Mouse (Mus musculus) ovary, postnatal 10 days (tissue): ENCODE results near the gene Fem1a.

Experiments
- DNase-seq: peaks from one replicate; pipeline ENCODE4 v3.0.0; 2022; ENCODE audit warnings: low spot score

Fem1a gene

DNA sequence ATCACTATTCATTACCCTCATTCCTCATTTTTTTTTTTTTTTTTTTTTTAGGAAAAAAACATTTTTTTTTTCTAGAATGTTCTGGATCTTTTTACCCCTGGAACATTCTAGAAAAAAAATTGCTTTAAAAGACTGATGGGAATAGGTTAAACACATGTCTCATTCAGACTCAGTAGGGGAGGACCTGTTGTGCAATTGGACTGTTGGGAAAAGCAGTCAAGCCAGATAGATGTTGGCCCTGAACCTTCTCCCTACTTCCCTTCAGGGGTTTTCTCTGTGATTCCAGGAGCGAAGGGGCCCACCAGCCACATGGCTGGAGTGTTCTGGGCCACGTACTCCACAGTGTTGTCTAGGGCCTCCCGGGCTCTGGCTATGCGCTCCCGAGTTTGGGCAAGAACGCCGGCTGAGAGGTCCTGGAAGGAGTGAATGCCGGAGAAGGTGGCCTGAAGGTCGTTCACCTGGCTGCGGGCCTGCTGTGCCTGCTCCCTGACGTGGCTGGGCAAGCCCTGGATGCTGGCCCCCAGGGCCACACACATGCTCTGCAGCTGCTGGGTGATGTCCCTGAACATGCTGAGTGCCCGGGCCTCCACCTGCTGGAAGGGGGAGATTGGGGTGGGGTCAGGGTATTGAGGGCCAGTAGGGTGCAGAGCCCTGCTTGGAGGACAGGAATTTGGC lies 23.0 kb downstream of the Fem1a start:
- no peak for DNase-seq

DNA sequence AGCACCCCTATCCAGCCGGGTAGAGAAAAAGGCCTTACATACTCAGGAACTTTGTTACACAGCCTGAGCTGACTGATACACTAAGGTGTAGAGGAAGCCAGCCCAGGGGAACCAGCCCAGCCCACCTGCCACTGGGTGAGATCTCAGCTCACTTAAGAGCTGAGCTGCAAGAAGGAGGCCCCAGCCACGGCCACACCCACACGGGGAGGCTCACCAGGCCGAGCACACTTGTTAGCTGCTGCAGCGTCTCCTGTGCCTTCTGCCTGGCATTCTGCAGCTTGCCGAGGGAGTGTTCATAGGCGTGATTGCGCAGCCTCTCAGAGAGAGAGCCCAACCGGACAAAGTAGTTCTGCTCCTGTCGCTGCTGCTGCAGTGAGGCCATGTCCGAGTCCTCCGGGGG lies 24.6 kb downstream of the Fem1a start:
- no peak for DNase-seq

GRCm38 (mm10) chr17:56282802-56283201 lies 26.2 kb downstream of the Fem1a start:
- no peak for DNase-seq

- no peak for DNase-seq
Measured at GRCm38 (mm10) chr17:56283316-56283715, 26.7 kb downstream of the Fem1a start.

DNA sequence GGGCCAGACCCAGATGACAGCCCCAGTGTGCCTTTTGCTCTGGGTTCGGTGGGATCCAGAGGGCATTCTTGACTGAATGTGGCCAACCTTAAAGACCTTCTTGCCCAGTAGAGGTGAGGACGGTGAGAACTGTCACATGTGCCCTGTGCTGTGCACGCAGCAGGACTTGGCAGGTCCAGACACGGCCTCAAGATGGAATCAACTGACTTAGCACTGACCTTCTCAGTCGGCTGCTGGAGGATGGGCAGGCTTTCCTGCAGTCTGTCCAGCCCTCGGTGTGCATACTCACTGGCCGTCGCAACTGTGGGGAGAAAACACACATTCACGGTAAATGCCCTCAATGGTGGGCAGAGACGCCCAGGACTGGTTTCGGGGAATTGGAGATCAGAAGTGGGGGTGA lies 29.4 kb downstream of the Fem1a start:
- no peak for DNase-seq

GRCm38 (mm10) chr17:56287830-56288229 lies 31.2 kb downstream of the Fem1a start:
- DNase-seq, result no peak

DNA sequence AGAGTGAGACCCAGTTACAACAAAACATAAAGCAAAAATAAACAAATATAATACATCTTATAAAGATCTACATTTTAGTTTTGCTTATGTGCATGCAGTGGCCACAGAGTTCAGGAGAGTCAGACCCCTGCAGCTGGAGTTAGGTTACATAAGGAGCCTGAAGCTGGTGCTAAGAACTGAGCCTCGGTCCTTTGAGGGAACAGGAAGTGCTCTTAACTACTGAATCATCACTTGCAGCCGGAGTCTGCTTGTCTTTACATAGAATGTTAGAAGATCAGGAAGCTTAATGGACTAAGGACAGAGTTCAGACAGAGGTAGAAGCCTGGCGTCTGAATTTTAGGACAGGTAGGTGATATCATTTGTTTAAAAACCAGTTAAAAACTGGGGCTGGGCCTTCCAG lies 32.3 kb downstream of the Fem1a start:
- no peak for DNase-seq

DNA sequence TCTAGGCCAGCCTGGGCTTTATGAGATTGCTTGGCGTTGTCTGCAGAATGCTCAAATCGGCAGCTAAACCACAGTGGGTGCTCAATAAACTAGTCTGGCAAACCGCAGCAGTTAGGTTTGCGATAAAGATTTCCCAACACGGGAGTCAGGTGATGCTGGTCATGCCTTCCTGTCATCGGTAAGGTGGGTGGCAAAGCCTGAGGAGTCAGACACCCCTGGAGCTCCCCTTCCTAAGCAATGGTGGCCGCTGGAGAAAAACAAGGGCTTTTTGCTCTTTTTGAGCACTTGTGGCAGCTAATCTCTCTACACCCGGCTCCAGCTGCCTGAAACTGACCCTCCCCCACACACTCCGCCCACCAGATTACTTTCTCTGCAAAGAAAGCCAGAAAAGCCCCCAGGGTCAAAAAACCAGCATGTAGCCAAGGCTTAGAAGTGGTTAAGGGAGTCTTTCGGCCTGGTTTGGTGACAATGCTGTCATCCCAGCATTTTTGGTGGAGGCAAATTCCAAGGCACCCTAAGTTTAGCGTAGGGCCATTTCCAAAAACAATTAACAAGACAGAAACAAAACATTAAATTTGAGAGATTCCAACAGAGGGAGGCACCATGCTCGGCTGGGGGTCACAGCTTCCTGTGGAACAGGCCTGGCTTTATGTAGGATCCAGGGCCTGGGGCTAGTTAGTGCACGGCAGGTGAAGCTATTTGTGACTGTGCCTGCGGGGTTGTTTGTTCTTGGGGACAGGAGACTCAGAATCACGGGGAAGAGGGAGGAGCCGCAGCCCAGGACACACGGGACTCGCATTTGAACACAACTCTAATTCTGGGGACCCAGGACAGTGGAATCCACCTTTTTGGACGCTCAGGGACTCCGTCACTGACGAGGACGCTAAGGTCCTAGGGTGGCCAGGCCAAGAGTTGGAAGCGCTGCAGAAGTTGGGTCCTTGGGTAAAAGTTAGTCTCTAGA lies 33.0 kb downstream of the Fem1a start:
- no peak for DNase-seq

DNA sequence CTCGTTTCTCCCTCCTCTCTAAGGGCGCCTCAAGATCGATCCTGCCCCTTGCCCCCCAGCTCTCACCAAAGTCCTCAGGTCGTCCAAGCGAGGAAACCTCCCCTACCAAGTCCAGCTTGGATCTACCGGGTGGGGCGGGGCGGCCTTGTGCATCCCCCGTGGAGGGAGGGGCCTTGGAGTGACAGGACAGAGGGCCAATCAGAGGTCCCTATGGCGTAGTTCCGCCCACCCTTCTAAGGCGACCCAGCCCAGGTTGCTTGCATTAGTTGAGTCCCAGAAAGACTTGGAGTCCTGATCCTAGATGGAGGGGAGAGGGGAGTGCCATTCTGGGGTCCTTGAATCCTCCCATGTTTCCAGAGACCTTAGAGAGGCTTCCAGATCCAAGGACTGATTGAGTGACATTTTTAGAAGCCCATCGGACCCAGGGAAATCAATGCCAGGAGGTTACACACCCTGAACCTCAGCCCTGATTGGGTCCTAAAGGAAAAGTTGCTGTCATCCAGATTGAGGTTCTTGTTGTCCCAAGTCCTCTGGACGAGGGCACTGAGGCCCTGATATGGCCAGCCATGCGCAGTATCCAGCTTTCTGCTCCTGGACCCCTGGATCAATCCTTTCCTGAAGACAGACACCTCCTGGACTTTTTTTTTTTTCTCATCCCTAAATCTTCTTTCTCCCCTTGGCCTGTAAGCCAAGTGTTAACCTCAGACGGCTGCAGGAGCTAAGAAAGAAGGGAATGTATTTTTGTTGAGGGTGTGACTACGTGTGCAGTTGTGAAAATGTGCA lies 34.0 kb downstream of the Fem1a start:
- DNase-seq, result peak; percentile 100

DNA sequence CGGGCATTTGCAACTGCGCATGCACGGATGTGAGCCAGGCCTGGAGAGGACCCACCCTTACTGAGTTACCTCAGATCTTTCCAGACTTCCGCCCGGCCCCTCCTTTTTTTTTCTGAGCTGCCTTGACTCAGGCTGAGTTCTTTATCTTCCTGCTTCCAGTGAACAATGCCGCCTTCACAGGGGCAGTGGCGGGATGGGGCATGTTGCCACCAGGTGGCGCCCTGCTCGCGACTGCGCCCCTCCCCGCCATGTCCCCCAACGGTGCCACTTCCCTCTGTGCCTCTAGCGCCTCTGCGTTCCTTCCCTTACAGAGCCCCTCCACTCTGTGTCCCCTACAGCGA lies 34.5 kb downstream of the Fem1a start:
- DNase-seq, result peak; percentile 84

GRCm38 (mm10) chr17:56291826-56292475 lies 35.3 kb downstream of the Fem1a start:
- no peak for DNase-seq

DNA sequence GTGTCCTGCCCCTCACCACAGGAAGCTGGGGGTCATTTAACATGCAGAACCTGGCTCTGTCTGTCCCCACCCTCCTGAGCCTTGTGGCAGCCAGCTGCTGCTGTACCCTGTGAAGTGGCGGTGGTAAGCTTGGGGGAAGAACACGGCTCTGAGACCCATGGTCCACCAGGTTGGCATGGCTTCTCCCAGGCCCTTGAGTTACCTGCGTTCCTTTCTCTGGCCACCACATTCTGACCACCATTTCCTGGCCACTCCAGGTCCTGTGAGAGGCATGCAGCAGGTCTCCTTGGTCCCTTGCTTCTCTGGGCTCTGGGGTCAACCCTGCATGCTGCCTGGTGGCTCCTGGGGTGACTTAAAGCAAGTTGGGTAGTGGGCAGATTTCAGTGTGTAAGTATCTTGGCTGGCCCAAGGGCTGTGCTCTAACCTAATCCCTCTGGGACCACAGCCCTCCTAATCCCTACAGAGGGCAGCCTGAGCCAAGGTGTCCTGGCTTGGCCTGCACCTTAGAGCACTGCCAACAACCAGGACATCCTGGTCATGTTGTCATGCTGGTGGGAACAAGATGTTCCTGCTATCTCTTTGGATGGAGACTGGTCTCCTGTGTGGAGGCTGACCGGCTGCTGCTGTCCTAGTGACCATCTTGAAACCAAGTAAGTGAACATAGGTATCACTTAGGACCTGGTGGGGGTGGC lies 36.1 kb downstream of the Fem1a start, which contains the start of gene Plin3:
Gene Plin3 (minus strand): TSS at position 343 of the 692 bp plus-strand sequence.
- no peak for DNase-seq

DNA sequence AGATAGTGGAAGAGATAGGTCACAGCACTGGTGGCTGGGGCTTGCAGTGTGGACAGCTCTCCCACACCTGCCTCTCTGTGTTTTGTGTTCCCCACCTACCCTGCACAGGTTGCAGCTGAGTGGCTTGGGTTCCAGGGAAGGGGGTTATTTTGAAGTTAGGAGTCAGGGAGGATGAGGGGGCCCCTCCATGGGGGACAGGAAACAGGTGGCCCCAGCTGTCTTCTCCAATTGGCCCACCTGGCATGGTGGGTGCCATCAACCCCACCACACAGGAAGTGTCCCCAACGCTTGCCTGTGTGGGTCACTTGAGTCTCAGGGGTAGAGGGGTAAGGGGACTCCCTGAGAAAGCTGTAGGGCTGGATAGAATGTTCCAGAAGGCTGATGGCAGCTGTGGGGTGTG lies 36.7 kb downstream of the Fem1a start:
- no peak for DNase-seq

- no peak for DNase-seq
Measured at GRCm38 (mm10) chr17:56294241-56294640, 37.6 kb downstream of the Fem1a start.

DNA sequence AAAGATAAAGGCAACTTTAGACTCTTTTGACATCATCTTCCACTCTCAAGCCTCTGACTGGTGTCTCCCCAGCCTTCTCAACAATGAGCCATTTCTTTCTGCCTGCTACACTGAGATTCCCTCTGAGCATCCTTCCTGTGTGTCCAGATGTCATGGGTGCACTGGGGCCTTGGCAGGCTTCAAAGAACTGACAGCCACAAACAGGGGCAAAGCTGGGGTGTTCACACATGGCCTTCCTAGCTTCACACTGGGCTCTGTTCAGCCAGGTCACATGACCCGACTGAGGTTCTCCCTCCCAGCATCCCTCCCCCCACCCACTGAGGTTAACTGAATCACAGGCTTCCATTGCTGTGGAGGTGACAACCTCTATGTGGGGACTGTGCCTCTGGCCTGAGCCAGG lies 39.6 kb downstream of the Fem1a start:
- no peak for DNase-seq

DNA sequence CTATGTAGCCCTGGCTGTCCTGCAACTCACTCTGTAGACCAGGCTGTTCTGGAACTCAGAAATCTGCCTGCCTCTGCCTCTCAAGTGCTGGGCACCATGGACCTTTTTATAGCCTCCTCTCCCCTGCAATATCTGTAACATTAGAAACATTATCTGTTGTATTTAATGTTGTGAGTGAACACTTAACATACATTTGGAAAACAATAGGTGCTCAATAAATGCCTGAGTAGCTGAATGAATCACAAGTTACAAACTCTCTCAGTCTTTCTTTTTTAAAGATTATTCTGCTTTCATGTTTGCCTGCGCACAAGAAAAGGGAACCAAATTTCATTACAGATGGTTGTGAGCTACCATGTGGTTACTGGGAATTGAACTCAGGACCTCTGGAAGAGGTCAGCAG lies 41.6 kb downstream of the Fem1a start:
- DNase-seq, result no peak

GRCm38 (mm10) chr17:56300186-56300585 lies 43.6 kb downstream of the Fem1a start, which contains the start of gene Arrdc5:
Gene Arrdc5 (minus strand): TSS chr17:56300286.
- DNase-seq, result no peak

GRCm38 (mm10) chr17:56302363-56302996 lies 45.9 kb downstream of the Fem1a start:
- no peak for DNase-seq

DNA sequence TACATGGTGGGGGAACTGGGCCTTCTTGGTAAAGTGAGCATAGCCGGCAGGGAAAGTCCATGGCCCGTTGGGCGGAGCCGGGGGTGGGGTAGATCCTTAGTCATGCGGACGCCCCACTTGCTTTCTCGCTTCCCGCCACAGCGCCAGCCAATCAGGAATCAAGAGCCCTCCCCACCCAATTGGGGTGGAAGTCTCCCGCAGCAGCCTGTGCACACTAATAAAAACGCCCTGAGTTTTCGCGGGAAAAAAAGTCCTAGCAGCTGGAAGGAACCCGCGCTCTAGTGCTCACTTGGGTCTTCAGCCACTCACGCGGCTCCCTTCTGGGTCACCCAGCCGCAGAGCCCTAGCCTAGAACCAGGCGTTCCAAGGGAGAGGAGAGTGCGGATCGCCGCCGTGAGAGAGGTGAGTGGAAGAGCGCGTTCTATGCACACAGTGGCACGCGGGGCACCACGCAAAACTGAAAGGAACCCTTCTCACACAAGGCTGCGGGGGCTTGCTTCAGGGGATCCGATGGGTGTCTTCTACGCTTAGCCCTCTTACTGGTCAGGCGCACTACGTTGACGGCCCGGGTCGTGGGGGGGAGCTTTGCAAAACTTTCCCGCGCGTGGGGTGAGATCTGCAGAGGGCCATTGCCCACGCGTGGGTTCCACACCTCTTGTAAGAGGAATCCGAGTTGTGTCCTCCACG lies 46.7 kb downstream of the Fem1a start, which contains the start of gene Uhrf1:
Gene Uhrf1 (plus strand): TSS at position 162 of the 687 bp plus-strand sequence.
- DNase-seq, result peak; percentile 52
